Mouse (Mus musculus): Measurements from ENCODE around the gene Elovl6. TPM values are rescaled to one million over a fixed set of nuclear protein-coding genes. Genes with fewer than 3 reads are reported as not detected.

Elovl6 gene
- polyA plus RNA-seq, 1 experiment, result 7.7 TPM

DNA sequence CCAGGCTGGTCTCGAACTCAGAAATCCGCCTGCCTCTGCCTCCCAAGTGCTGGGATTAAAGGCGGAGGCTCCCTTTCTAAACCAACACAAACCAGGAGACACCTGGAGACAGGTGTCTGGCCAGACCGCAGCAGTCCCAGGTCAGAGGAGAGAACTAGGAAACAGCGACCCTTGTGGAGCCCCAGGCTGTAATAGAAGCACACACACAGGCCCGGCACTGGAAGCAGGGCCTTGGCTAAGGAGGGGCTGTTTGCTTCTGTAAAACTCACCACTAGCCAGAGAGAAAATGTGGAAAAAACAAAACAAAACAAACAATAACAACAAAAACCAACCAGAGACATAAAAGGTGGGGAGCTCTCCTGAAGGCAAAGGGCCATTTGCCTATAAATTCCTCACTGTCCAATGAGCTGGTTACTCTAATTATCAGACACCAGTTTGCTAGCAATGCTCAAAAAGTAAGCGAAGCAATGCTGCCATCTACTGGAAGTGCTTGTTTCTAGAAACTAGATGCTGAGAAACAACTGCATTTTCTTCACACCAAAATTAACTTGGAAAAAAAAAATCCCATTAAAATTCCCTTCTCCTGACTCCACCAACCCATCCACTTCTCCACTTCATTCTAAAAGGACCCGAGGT, 154.7 kb downstream of the Elovl6 start:
- no peak for TF ChIP-seq POLR2A (IDR thresholded peaks at IDR 0.05; ENCODE audit: borderline replicate concordance, control insufficient read depth, low read depth, low read length)
- TF ChIP-seq CTCF (IDR thresholded peaks at IDR 0.05; ENCODE audit: control insufficient read depth, insufficient read depth, low read length), result no peak
- H3K4me1 ChIP-seq (ENCODE audit: control insufficient read depth, insufficient read depth, low read length), result no peaks in the 10 kb centered on the region
- no peak overlapping the region for H3K27ac ChIP-seq (ENCODE audit: control insufficient read depth, insufficient read depth, low read depth, low read length, poor library complexity)
- 61% methylated on average over 8 of the region's 8 CpGs for WGBS
- H3K4me3 ChIP-seq (replicated peaks; ENCODE audit: control insufficient read depth, low read depth, low read length), result no peak overlapping the region

DNA sequence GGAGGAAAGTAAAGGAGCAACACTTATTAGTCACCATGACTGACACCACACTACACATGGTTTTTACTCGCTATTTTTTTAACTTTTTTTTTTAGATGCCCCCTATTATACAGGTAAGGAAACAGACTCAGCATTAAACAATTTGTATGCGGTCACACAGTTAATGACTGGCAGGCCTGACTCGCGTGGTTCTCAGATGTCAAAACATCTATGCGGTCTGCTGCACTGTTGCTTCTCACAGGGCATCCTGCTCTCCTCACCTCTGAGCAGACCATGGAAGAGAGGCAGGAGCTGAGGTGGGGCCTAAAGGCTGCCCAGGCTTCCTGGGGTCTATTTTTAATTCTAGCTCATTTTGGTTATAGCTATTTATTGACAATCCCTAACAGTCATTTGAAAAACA, 155.3 kb downstream of the Elovl6 start:
- Histone ChIP-seq H3K4me1 (ENCODE audit: control insufficient read depth, insufficient read depth, low read length) (no peaks in the 10 kb centered on the region), H3K27ac (ENCODE audit: control insufficient read depth, insufficient read depth, low read depth, low read length, poor library complexity) (no peak overlapping the region), H3K4me3 (replicated peaks; ENCODE audit: control insufficient read depth, low read depth, low read length) (no peak overlapping the region)
- 75% methylated on average over 5 of the region's 5 CpGs for WGBS
- TF ChIP-seq POLR2A (IDR thresholded peaks at IDR 0.05; ENCODE audit: borderline replicate concordance, control insufficient read depth, low read depth, low read length) (no peak), CTCF (IDR thresholded peaks at IDR 0.05; ENCODE audit: control insufficient read depth, insufficient read depth, low read length) (no peak)

Other genes with a start within 250 kb of the Elovl6 start
- 1.5 TPM in 1 of 2 replicates, not detected in the other for gene Enpep, start 199.6 kb upstream of the Elovl6 start, polyA plus RNA-seq (2011; ENCODE audit: insufficient read depth, insufficient read length, low replicate concordance, missing spikeins)
- gene Egf, start 223.0 kb downstream of the Elovl6 start, polyA plus RNA-seq (2011; ENCODE audit: insufficient read depth, insufficient read length, low replicate concordance, missing spikeins), result 1.7 and 2.7 TPM in 2 replicates